Mouse (Mus musculus): ENCODE data around the gene 1700074P13Rik.
"Not testable (repeated sequence)": the region's sequence is repeated elsewhere in the genome, so short reads cannot be mapped to it uniquely, and the experiment has no call there.

The 1700074P13Rik gene

GRCm38 (mm10) chr6:40940457-40940856, at the start of gene 1700074P13Rik:
1700074P13Rik (minus strand) TSS chr6:40940557.
- DNase-seq (ENCODE audit: low spot score in 2 of 2), result no peak

- DNase-seq (ENCODE audit: low spot score in 2 of 2), result not testable (repeated sequence)
Measured at GRCm38 (mm10) chr6:40964454-40964853, 24.1 kb upstream of the 1700074P13Rik start, which contains the start of gene 1810009J06Rik. 1810009J06Rik (plus strand) TSS chr6:40964754.

GRCm38 (mm10) chr6:40953716-40954115, 13.4 kb upstream of the 1700074P13Rik start:
- no peak for DNase-seq (ENCODE audit: low spot score in 2 of 2)

- DNase-seq (ENCODE audit: low spot score in 2 of 2), result no peak
Measured at GRCm38 (mm10) chr6:40951770-40952169, 11.4 kb upstream of the 1700074P13Rik start, which contains the start of gene Gm4744. Gm4744 (minus strand) TSS chr6:40951870.

- DNase-seq (ENCODE audit: low spot score in 2 of 2), result no peak
Measured at GRCm38 (mm10) chr6:40919954-40920353, 20.4 kb downstream of the 1700074P13Rik start.

- no peak for DNase-seq (ENCODE audit: low spot score in 2 of 2)
Measured at GRCm38 (mm10) chr6:40900287-40900686, 40.1 kb downstream of the 1700074P13Rik start, which contains the start of gene Prss58. Prss58 (minus strand) TSS chr6:40900387.

- no peak for DNase-seq (ENCODE audit: low spot score in 2 of 2)
Measured at GRCm38 (mm10) chr6:40894716-40895115, 45.6 kb downstream of the 1700074P13Rik start.

- DNase-seq (ENCODE audit: low spot score in 2 of 2), result no peak
Measured at GRCm38 (mm10) chr6:40893577-40893976, 46.8 kb downstream of the 1700074P13Rik start.

GRCm38 (mm10) chr6:40891754-40892153, 48.6 kb downstream of the 1700074P13Rik start:
- no peak for DNase-seq (ENCODE audit: low spot score in 2 of 2)

GRCm38 (mm10) chr6:40890973-40891372, 49.4 kb downstream of the 1700074P13Rik start:
- DNase-seq (ENCODE audit: low spot score in 2 of 2), result no peak

GRCm38 (mm10) chr6:40887394-40887793, 53.0 kb downstream of the 1700074P13Rik start, which contains the start of gene Moxd2:
Moxd2 (minus strand) TSS chr6:40887494.
- DNase-seq (ENCODE audit: low spot score in 2 of 2), result no peak

Data from heart, adult 9 months (tissue).